Mouse (Mus musculus): ENCODE measurements around the gene Itga2. TPM values are rescaled to one million over a fixed set of nuclear protein-coding genes. Genes with fewer than 3 reads are reported as not detected.

The Itga2 gene
- total and polyA plus RNA-seq, 3 experiments: under 0.01 TPM; not detected in 2

- no peak overlapping the region for H3K4me3 ChIP-seq (ENCODE audit: control insufficient read depth in 1 of 2, insufficient read depth in 1 of 2, low read depth in 2 of 2, low read length in 2 of 2)
- no peak for DNase-seq (ENCODE audit: low read depth, low spot score)
Observed at GRCm38 (mm10) chr13:114930996-114931649, 777 bp downstream of the Itga2 start.

GRCm38 (mm10) chr13:114924785-114925184 is 7.1 kb downstream of the Itga2 start:
- Histone ChIP-seq H3K4me1 (ENCODE audit: control insufficient read depth in 1 of 2, insufficient read depth in 2 of 2, low read length in 2 of 2) (no peaks in the 10 kb centered on the region), H3K36me3 (ENCODE audit: control insufficient read depth in 1 of 2, insufficient read depth in 2 of 2, low read length in 2 of 2) (no peaks in the 10 kb centered on the region), H3K27me3 (ENCODE audit: control insufficient read depth in 1 of 2, insufficient read depth in 2 of 2, low read length in 2 of 2) (no peaks in the 10 kb centered on the region), H3K79me2 (ENCODE audit: control insufficient read depth, insufficient read depth, low read length, poor library complexity) (no peaks in the 10 kb centered on the region), H3K4me3 (ENCODE audit: control insufficient read depth in 1 of 2, insufficient read depth in 1 of 2, low read depth in 2 of 2, low read length in 2 of 2) (no peak overlapping the region), H3K9ac (ENCODE audit: control insufficient read depth, low read depth, low read length, poor library complexity, severe bottlenecking) (no peak overlapping the region), H3K9me3 (replicated peaks; ENCODE audit: insufficient read depth, low read length) (no peaks in the 10 kb centered on the region), H3K27ac (ENCODE audit: control insufficient read depth, low read depth, low read length) (no peak overlapping the region)
- TF ChIP-seq ELF1 (IDR thresholded peaks at IDR 0.05; ENCODE audit: low read depth, low read length) (no peak), NELFE (IDR thresholded peaks at IDR 0.05; ENCODE audit: low read depth, low read length) (no peak), GATA1 (IDR thresholded peaks at IDR 0.05; ENCODE audit: low read depth, low read length) (no peak), ETS1 (IDR thresholded peaks at IDR 0.05; ENCODE audit: low read depth, low read length) (no peak), SIN3A (IDR thresholded peaks at IDR 0.05; ENCODE audit: low read length) (no peak)
- no peak for DNase-seq (ENCODE audit: low read depth, low spot score)

More at GRCm38 (mm10) chr13:114930996-114931649, 777 bp downstream of the Itga2 start:
- Histone ChIP-seq H3K36me3 (ENCODE audit: control insufficient read depth in 1 of 2, insufficient read depth in 2 of 2, low read length in 2 of 2) (no peaks in the 10 kb centered on the region), H3K4me1 (ENCODE audit: control insufficient read depth in 1 of 2, insufficient read depth in 2 of 2, low read length in 2 of 2) (no peaks in the 10 kb centered on the region), H3K27ac (ENCODE audit: control insufficient read depth, low read depth, low read length) (no peak overlapping the region), H3K9me3 (replicated peaks; ENCODE audit: insufficient read depth, low read length) (no peaks in the 10 kb centered on the region), H3K27me3 (ENCODE audit: control insufficient read depth in 1 of 2, insufficient read depth in 2 of 2, low read length in 2 of 2) (no peaks in the 10 kb centered on the region), H3K79me2 (ENCODE audit: control insufficient read depth, insufficient read depth, low read length, poor library complexity) (no peaks in the 10 kb centered on the region), H3K9ac (ENCODE audit: control insufficient read depth, low read depth, low read length, poor library complexity, severe bottlenecking) (no peak overlapping the region)
- TF ChIP-seq MYB (IDR thresholded peaks at IDR 0.05; ENCODE audit: low read depth, low read length) (no peak), TCF12 (IDR thresholded peaks at IDR 0.05; ENCODE audit: low read depth, low read length) (no peak), MAX (IDR thresholded peaks at IDR 0.05; ENCODE audit: low read length) (no peak), CHD2 (IDR thresholded peaks at IDR 0.05; ENCODE audit: low read length) (no peak), NELFE (IDR thresholded peaks at IDR 0.05; ENCODE audit: low read depth, low read length) (no peak), TBP (IDR thresholded peaks at IDR 0.05; ENCODE audit: low read depth, low read length) (no peak), EP300 (IDR thresholded peaks at IDR 0.05; ENCODE audit: low read depth in 1 of 2, low read length in 2 of 2) (no peak), ELF1 (IDR thresholded peaks at IDR 0.05; ENCODE audit: low read depth, low read length) (no peak), MAZ (IDR thresholded peaks at IDR 0.05; ENCODE audit: low read depth, low read length) (no peak), SIN3A (IDR thresholded peaks at IDR 0.05; ENCODE audit: low read length) (no peak), ZMIZ1 (IDR thresholded peaks at IDR 0.05; ENCODE audit: low read depth, low read length) (no peak), GATA1 (IDR thresholded peaks at IDR 0.05; ENCODE audit: low read depth, low read length) (no peak), MYC (IDR thresholded peaks at IDR 0.05; ENCODE audit: low read depth, low read length) (no peak), UBTF (IDR thresholded peaks at IDR 0.05; ENCODE audit: borderline replicate concordance, insufficient read depth, low read depth, low read length) (no peak), MAFK (IDR thresholded peaks at IDR 0.05; ENCODE audit: borderline replicate concordance, low read depth, low read length) (no peak), KAT2A (conservative IDR thresholded peaks at IDR 0.05; ENCODE audit: low read depth, low read length) (no peak)

Measured in MEL (cell line).